Mouse (Mus musculus): ENCODE measurements around the gene Pwwp2b. TPM values are rescaled to one million over a fixed set of nuclear protein-coding genes. Genes with fewer than 3 reads are reported as not detected.
A peak's percentile ranks its signal among the peaks of the same experiment; 100 is the strongest.

Pwwp2b gene
- total RNA-seq, 4 experiments from 2014 or later: 16.8 to 18.3 (median 17.7) TPM

DNA sequence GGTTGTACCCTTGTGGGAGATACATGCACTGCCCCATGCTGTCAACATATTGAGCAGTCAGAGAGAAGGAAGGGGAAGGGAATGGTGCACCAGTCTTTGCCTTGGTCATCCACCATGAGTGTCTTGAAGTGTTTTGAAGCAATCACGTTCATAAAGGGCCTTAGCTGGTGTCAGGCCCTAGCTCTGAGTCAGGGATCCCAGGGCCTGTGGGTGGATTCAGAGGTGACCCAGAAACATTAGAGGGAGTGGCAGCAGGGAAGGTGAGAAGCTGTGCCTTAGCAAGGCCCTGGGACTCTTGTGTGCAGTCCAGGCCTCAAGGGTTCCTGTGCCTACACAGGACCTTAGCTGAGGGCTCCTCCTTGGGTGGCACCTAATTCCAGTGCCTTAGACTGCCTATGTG, 24.2 kb upstream of the Pwwp2b start:
- no peak for DNase-seq (ENCODE audit: low spot score in 2 of 2)

DNA sequence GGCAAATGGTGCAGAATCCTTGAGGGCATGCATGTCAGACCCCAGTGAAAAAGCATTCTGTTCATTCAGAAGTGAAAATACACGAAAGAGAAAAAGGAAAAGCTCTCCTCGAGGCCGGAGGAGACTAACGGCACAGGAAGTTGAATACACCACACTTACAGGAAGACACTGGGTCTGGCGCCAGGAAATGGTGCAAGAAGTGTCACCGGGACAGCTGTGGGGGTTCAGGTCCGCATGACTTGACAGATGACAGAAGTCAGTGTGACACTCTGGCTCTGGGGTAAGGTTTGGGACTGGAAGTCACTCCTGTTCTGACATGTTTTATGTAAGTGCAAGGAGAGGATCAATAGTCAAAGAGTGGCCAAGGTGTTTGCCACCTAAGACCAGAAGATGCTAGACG, 23.6 kb upstream of the Pwwp2b start:
- no peak for DNase-seq (ENCODE audit: low spot score in 2 of 2)

GRCm38 (mm10) chr7:139226416-139226815, 21.9 kb upstream of the Pwwp2b start:
- DNase-seq (ENCODE audit: low spot score in 2 of 2): no peak

GRCm38 (mm10) chr7:139228447-139229171, 19.7 kb upstream of the Pwwp2b start:
- DNase-seq (ENCODE audit: low spot score in 2 of 2): no peak

DNA sequence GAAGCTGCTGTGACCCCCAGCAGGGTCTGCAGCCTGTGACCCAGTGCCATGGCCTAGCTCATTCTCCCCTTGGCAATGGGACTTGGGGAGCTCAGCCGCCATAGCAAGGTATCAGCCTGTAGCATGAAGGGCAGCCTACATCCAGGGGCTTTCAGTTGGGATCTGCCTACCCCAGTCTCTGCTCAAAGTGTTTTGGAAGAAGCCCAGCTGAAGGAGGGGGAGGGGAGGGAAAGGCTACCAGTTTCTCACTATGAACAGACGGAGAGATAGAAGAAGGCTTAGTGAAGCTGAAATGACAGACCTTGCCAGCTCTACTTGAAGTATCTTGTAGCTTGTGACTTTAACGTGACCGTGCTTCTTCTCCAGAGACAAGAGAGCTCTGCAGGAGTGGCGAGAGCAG, 18.4 kb upstream of the Pwwp2b start:
- no peak for DNase-seq (ENCODE audit: low spot score in 2 of 2)

- DNase-seq (ENCODE audit: low spot score in 2 of 2): no peak
Observed at GRCm38 (mm10) chr7:139230241-139230640, 18.0 kb upstream of the Pwwp2b start.

- peak; percentile 70 to 79 for DNase-seq (ENCODE audit: low spot score in 2 of 2)
Observed at GRCm38 (mm10) chr7:139233714-139234113, 14.6 kb upstream of the Pwwp2b start.

- DNase-seq (ENCODE audit: low spot score in 2 of 2): no peak
Observed at GRCm38 (mm10) chr7:139234426-139235188, 13.7 kb upstream of the Pwwp2b start.

- no peak for DNase-seq (ENCODE audit: low spot score in 2 of 2)
Observed at GRCm38 (mm10) chr7:139235651-139236358, 12.5 kb upstream of the Pwwp2b start.

DNA sequence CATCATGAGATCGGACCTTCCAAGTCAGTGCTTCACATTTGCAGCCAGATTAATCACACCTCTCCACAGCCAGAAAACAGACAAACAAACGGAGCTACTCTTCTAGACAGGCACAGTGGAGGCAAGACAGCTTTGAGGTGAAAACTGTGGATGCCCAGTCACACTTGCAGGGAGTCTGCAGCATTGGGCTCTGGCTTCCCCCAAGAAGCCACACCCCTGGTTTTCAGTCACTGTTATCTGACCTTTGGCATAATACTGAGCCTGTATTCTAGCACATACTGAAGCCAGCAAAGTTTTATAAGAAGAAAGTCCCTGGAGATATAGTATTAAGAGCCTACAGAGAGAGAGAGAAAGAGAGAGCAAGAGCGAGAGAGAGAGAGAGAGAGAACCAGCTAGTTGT, 8.8 kb upstream of the Pwwp2b start:
- no peak for DNase-seq (ENCODE audit: low spot score in 2 of 2)

GRCm38 (mm10) chr7:139246086-139246485, 2.2 kb upstream of the Pwwp2b start:
- no peak for DNase-seq (ENCODE audit: low spot score in 2 of 2)

- peak; percentile 30 to 85 for DNase-seq (ENCODE audit: low spot score in 2 of 2)
Observed at GRCm38 (mm10) chr7:139246931-139247880, 1.1 kb upstream of the Pwwp2b start.

- DNase-seq (ENCODE audit: low spot score in 2 of 2): peak in 1 of 2 experiments; percentile 34
Observed at GRCm38 (mm10) chr7:139248615-139249405, 528 bp downstream of the Pwwp2b start.

DNA sequence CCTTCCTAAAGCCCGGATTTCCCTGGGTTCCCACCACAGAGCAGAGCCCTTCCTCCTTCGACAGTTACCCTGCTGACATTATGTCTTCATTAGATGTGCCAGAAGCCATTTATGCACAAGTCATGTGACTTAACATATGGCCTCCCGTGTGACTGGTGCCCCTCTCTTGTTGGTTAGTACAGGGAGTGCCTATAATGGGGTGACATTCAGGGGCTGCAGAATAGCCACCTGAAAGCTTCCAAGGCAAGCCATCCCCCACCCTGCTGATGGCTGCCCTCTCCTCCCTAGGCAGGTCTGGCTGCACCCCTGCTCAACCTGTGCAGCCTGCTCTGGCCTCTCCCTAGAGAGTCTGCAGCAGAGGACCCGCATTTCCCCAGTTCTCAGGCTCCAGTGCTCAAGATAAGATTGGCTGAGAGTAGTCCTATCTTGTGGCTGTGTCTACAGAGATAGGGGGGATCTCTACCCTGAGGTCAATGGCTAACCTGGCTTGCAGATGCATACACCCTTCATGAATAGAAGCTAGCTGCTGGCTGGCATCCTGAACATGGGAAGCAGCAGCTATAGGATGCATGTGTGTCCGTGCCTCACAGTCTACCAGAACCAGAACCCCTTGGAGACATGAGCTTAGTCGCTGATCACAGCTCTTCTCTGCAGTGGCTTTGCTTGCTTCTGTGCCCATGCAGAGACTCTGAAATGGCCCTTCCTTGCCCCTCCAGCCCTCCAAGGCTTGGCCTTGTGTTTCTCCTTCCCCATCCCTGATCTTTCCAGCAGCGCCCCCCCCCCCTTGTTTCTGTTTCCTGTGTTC, 1.3 kb downstream of the Pwwp2b start:
- DNase-seq (ENCODE audit: low spot score in 2 of 2): no peak

DNA sequence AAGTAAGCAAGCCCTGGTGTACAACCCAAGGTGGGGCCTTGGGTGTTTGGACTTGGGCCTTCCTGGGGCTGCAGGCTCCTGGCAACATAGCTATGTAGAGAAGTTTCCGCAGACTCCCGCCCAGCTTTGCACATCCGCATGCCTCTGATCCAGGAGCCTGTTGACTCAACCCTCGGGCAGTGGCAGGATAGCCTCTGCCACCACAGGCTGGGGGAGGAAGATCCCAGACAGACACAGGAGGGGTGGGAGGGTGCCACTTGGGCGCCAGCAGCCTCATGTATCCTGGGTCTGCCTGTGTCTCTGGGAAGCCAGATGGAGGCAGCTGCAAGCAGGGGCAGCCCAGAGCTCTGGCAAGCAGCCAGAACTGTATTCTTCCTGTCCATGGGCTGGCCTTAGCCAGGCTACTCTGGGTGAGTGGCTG, 3.6 kb downstream of the Pwwp2b start:
- no peak for DNase-seq (ENCODE audit: low spot score in 2 of 2)

GRCm38 (mm10) chr7:139252566-139252965, 4.3 kb downstream of the Pwwp2b start:
- DNase-seq (ENCODE audit: low spot score in 2 of 2): no peak

DNA sequence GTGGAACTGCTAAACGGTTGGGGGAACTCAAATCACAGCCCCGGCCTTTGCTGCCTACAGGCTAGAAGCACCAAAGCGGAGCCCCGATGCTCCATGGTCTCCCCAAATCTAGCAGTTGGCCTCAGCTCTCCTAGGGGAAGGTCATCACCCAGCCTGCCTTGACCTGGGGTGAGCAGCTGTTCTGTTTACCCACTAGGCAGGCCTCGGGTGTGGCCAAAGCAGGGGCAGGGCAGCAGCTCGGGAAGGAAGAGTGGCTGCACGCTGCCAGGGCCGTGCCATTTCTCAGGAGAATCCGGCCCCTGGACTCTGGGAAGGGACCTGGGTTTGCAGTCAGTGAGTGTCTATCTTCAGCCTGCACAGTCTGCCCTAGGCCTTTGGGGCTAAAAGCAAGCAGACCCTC, 4.7 kb downstream of the Pwwp2b start:
- DNase-seq (ENCODE audit: low spot score in 2 of 2): no peak

DNA sequence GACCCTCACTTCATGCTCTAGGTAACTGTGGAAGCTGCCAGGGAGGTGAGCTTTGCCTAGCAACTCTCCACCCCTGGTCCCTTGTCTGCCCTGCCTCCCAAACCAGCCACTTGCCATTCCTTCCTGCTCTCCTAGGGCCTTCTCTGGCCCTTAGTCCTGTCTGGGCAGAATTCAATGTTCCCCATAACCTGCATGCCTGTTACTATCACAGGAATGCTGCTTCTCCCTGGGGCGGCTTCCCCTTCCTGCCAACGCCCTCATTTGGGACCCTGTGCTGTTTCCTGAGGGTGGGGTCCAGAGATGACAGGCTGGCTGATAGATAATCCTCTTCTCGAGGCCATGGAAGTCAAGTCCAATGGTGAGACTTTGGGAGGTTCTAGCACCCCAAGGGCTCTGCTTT, 5.2 kb downstream of the Pwwp2b start:
- DNase-seq (ENCODE audit: low spot score in 2 of 2): no peak

GRCm38 (mm10) chr7:139254626-139255025, 6.3 kb downstream of the Pwwp2b start:
- no peak for DNase-seq (ENCODE audit: low spot score in 2 of 2)

Measured in left cerebral cortex, adult 8-10 months (tissue).